Mouse (Mus musculus): ENCODE results near the gene Dnah6. TPM values are rescaled to one million over a fixed set of nuclear protein-coding genes. Genes with fewer than 3 reads are reported as not detected.

Gene Dnah6
- total and polyA plus RNA-seq, 3 experiments: 0.05 to 0.27 (median 0.07) TPM

GRCm38 (mm10) chr6:73002391-73002790, 219.1 kb downstream of the Dnah6 start:
- intact Hi-C loops (cut with DNase I): no loop called here
- WGBS: 54% methylated on average over 1 of the region's 1 CpGs
- no peak for TF ChIP-seq EP300 (IDR thresholded peaks at IDR 0.05; ENCODE audit: insufficient read depth, low read depth, low read length)
- TF ChIP-seq CTCF (IDR thresholded peaks at IDR 0.05): no peak
- TF ChIP-seq POLR2A (IDR thresholded peaks at IDR 0.05; ENCODE audit: insufficient read depth, low read depth, low read length): no peak
- no peaks in the 10 kb centered on the region for H3K4me1 ChIP-seq (ENCODE audit: control insufficient read depth, insufficient read depth, low read length)
- H3K36me3 ChIP-seq (ENCODE audit: control insufficient read depth, insufficient read depth, low read length): no peaks in the 10 kb centered on the region
- DNase-seq: no peak
- H3K79me2 ChIP-seq (replicated peaks; ENCODE audit: control insufficient read depth, insufficient read depth, low read length): no peaks in the 10 kb centered on the region
- H3K9ac ChIP-seq (ENCODE audit: low read depth, low read length): no peak overlapping the region
- no peak overlapping the region for H3K27ac ChIP-seq
- no peak overlapping the region for H3K4me3 ChIP-seq
- no peaks in the 10 kb centered on the region for H3K27me3 ChIP-seq (ENCODE audit: control insufficient read depth, insufficient read depth, low read length)

GRCm38 (mm10) chr6:72998809-72999208, 222.6 kb downstream of the Dnah6 start:
- intact Hi-C loops (cut with DNase I): no loop called here
- no peak for DNase-seq
- Histone ChIP-seq H3K27me3 (ENCODE audit: control insufficient read depth, insufficient read depth, low read length) (no peaks in the 10 kb centered on the region), H3K36me3 (ENCODE audit: control insufficient read depth, insufficient read depth, low read length) (no peaks in the 10 kb centered on the region), H3K9ac (ENCODE audit: low read depth, low read length) (no peak overlapping the region), H3K27ac (no peak overlapping the region), H3K4me3 (no peak overlapping the region), H3K4me1 (ENCODE audit: control insufficient read depth, insufficient read depth, low read length) (no peaks in the 10 kb centered on the region), H3K79me2 (replicated peaks; ENCODE audit: control insufficient read depth, insufficient read depth, low read length) (no peaks in the 10 kb centered on the region)
- TF ChIP-seq EP300 (IDR thresholded peaks at IDR 0.05; ENCODE audit: insufficient read depth, low read depth, low read length): no peak
- no peak for TF ChIP-seq CTCF (IDR thresholded peaks at IDR 0.05)
- TF ChIP-seq POLR2A (IDR thresholded peaks at IDR 0.05; ENCODE audit: insufficient read depth, low read depth, low read length): no peak
- WGBS: 69% methylated on average over 1 of the region's 1 CpGs

GRCm38 (mm10) chr6:72993688-72994082, 227.8 kb downstream of the Dnah6 start:
- DNase-seq: no peak
- intact Hi-C loops (cut with DNase I): no loop called here
- Histone ChIP-seq H3K9ac (ENCODE audit: low read depth, low read length) (no peak overlapping the region), H3K4me1 (ENCODE audit: control insufficient read depth, insufficient read depth, low read length) (no peaks in the 10 kb centered on the region; the same call in 1 of the 2 replicates), H3K79me2 (replicated peaks; ENCODE audit: control insufficient read depth, insufficient read depth, low read length) (no peaks in the 10 kb centered on the region), H3K36me3 (ENCODE audit: control insufficient read depth, insufficient read depth, low read length) (no peaks in the 10 kb centered on the region), H3K27me3 (ENCODE audit: control insufficient read depth, insufficient read depth, low read length) (no peaks in the 10 kb centered on the region), H3K4me3 (no peak overlapping the region), H3K27ac (no peak overlapping the region)
- 67% methylated on average over 5 of the region's 5 CpGs for WGBS
- TF ChIP-seq POLR2A (IDR thresholded peaks at IDR 0.05; ENCODE audit: insufficient read depth, low read depth, low read length) (no peak), CTCF (IDR thresholded peaks at IDR 0.05) (no peak), EP300 (IDR thresholded peaks at IDR 0.05; ENCODE audit: insufficient read depth, low read depth, low read length) (no peak)

GRCm38 (mm10) chr6:72993054-72993687, 228.3 kb downstream of the Dnah6 start:
- no peak overlapping the region for H3K9ac ChIP-seq (ENCODE audit: low read depth, low read length)
- no peak overlapping the region for H3K4me3 ChIP-seq
- no peak for DNase-seq
- TF ChIP-seq CTCF (IDR thresholded peaks at IDR 0.05): no peak
- TF ChIP-seq EP300 (IDR thresholded peaks at IDR 0.05; ENCODE audit: insufficient read depth, low read depth, low read length): no peak
- TF ChIP-seq POLR2A (IDR thresholded peaks at IDR 0.05; ENCODE audit: insufficient read depth, low read depth, low read length): no peak
- H3K27ac ChIP-seq: no peak overlapping the region
- H3K79me2 ChIP-seq (replicated peaks; ENCODE audit: control insufficient read depth, insufficient read depth, low read length): no peaks in the 10 kb centered on the region
- no peaks in the 10 kb centered on the region for H3K36me3 ChIP-seq (ENCODE audit: control insufficient read depth, insufficient read depth, low read length)
- H3K4me1 ChIP-seq (ENCODE audit: control insufficient read depth, insufficient read depth, low read length): no peaks in the 10 kb centered on the region; the same call in 1 of the 2 replicates
- H3K27me3 ChIP-seq (ENCODE audit: control insufficient read depth, insufficient read depth, low read length): no peaks in the 10 kb centered on the region
- intact Hi-C loops (cut with DNase I): no loop called here
- WGBS: 62% methylated on average over 8 of the region's 8 CpGs

GRCm38 (mm10) chr6:72990206-72990605, 231.2 kb downstream of the Dnah6 start:
- no peaks in the 10 kb centered on the region for H3K79me2 ChIP-seq (replicated peaks; ENCODE audit: control insufficient read depth, insufficient read depth, low read length)
- no peaks in the 10 kb centered on the region; the same call in 1 of the 2 replicates for H3K4me1 ChIP-seq (ENCODE audit: control insufficient read depth, insufficient read depth, low read length)
- no peak for DNase-seq
- WGBS: 77% methylated on average over 5 of the region's 5 CpGs
- no peak overlapping the region for H3K27ac ChIP-seq
- no peak for TF ChIP-seq POLR2A (IDR thresholded peaks at IDR 0.05; ENCODE audit: insufficient read depth, low read depth, low read length)
- no peak for TF ChIP-seq EP300 (IDR thresholded peaks at IDR 0.05; ENCODE audit: insufficient read depth, low read depth, low read length)
- TF ChIP-seq CTCF (IDR thresholded peaks at IDR 0.05): no peak
- intact Hi-C loops (cut with DNase I): no loop called here
- no peak overlapping the region for H3K9ac ChIP-seq (ENCODE audit: low read depth, low read length)
- H3K4me3 ChIP-seq: no peak overlapping the region
- no peaks in the 10 kb centered on the region for H3K36me3 ChIP-seq (ENCODE audit: control insufficient read depth, insufficient read depth, low read length)
- H3K27me3 ChIP-seq (ENCODE audit: control insufficient read depth, insufficient read depth, low read length): no peaks in the 10 kb centered on the region

- Histone ChIP-seq H3K79me2 (replicated peaks; ENCODE audit: control insufficient read depth, insufficient read depth, low read length) (no peaks in the 10 kb centered on the region), H3K27me3 (ENCODE audit: control insufficient read depth, insufficient read depth, low read length) (no peaks in the 10 kb centered on the region), H3K4me3 (no peak overlapping the region), H3K27ac (no peak overlapping the region), H3K9ac (ENCODE audit: low read depth, low read length) (no peak overlapping the region), H3K4me1 (ENCODE audit: control insufficient read depth, insufficient read depth, low read length) (no peaks in the 10 kb centered on the region; the same call in 1 of the 2 replicates), H3K36me3 (ENCODE audit: control insufficient read depth, insufficient read depth, low read length) (no peaks in the 10 kb centered on the region)
- intact Hi-C loops (cut with DNase I): no loop called here
- TF ChIP-seq EP300 (IDR thresholded peaks at IDR 0.05; ENCODE audit: insufficient read depth, low read depth, low read length) (no peak), CTCF (IDR thresholded peaks at IDR 0.05) (no peak), POLR2A (IDR thresholded peaks at IDR 0.05; ENCODE audit: insufficient read depth, low read depth, low read length) (no peak)
- DNase-seq: no peak
- WGBS: 26% methylated on average over 7 of the region's 7 CpGs
Measured at GRCm38 (mm10) chr6:72989028-72989736, 232.3 kb downstream of the Dnah6 start.

All from heart, adult 2 months (tissue).